Mouse (Mus musculus) urinary bladder, postnatal 36 days (tissue): ENCODE measurements around the gene Nsa2.
"Not testable (repeated sequence)": the region's sequence is repeated elsewhere in the genome, so short reads cannot be mapped to it uniquely, and the experiment has no call there.

Source experiments
- DNase-seq, 2 experiments: peaks; one replicate each; pipeline ENCODE4 v3.0.0; 2022; ENCODE audit warnings: low spot score in 2 of 2, mixed read lengths in 1 of 2

The Nsa2 gene

GRCm38 (mm10) chr13:97137466-97138400 lies at the start of gene Nsa2, which contains the start of gene Gfm2:
Gene Nsa2 (minus strand): TSS chr13:97137937.
Gene Gfm2 (plus strand): TSS chr13:97137937.
- DNase-seq, result peak; percentile 82 to 89

- DNase-seq, result no peak
Observed at GRCm38 (mm10) chr13:97186346-97186745, 48.6 kb upstream of the Nsa2 start.

- no peak for DNase-seq
Observed at GRCm38 (mm10) chr13:97184656-97185055, 46.9 kb upstream of the Nsa2 start.

GRCm38 (mm10) chr13:97184168-97184567 lies 46.4 kb upstream of the Nsa2 start:
- no peak for DNase-seq

- no peak for DNase-seq
Observed at GRCm38 (mm10) chr13:97182821-97183220, 45.1 kb upstream of the Nsa2 start.

GRCm38 (mm10) chr13:97180113-97180828 lies 42.5 kb upstream of the Nsa2 start:
- DNase-seq, result no peak

GRCm38 (mm10) chr13:97178943-97179342 lies 41.2 kb upstream of the Nsa2 start:
- DNase-seq, result no peak

- no peak for DNase-seq
Observed at GRCm38 (mm10) chr13:97176731-97177130, 39.0 kb upstream of the Nsa2 start.

GRCm38 (mm10) chr13:97175520-97176264 lies 38.0 kb upstream of the Nsa2 start:
- DNase-seq, result no peak

- no peak for DNase-seq
Observed at GRCm38 (mm10) chr13:97145834-97146233, 8.1 kb upstream of the Nsa2 start.

- DNase-seq, result no peak
Observed at GRCm38 (mm10) chr13:97142321-97142720, 4.6 kb upstream of the Nsa2 start.

GRCm38 (mm10) chr13:97138404-97138931 lies 731 bp upstream of the Nsa2 start:
- DNase-seq, result not testable (repeated sequence)

GRCm38 (mm10) chr13:97130413-97130812 lies 7.3 kb downstream of the Nsa2 start:
- DNase-seq, result not testable (repeated sequence)

- not testable (repeated sequence) for DNase-seq
Observed at GRCm38 (mm10) chr13:97129654-97130053, 8.1 kb downstream of the Nsa2 start.

- DNase-seq, result no peak
Observed at GRCm38 (mm10) chr13:97121341-97121740, 16.4 kb downstream of the Nsa2 start.

GRCm38 (mm10) chr13:97109046-97109445 lies 28.7 kb downstream of the Nsa2 start:
- DNase-seq, result no peak

- DNase-seq, result not testable (repeated sequence)
Observed at GRCm38 (mm10) chr13:97107721-97108120, 30.0 kb downstream of the Nsa2 start.

GRCm38 (mm10) chr13:97104996-97105395 lies 32.7 kb downstream of the Nsa2 start:
- no peak for DNase-seq

GRCm38 (mm10) chr13:97099187-97099852 lies 38.4 kb downstream of the Nsa2 start, which contains the start of gene Gm6169:
Gene Gm6169 (minus strand): TSS chr13:97099237.
- peak; percentile 9 to 11 for DNase-seq

- DNase-seq, result no peak
Observed at GRCm38 (mm10) chr13:97095726-97096125, 42.0 kb downstream of the Nsa2 start.

- no peak for DNase-seq
Observed at GRCm38 (mm10) chr13:97088183-97088582, 49.6 kb downstream of the Nsa2 start.
